Mouse (Mus musculus): Measurements from ENCODE around the gene Eif3j1. TPM values are rescaled to one million over a fixed set of nuclear protein-coding genes. Genes with fewer than 3 reads are reported as not detected.
"Not testable (repeated sequence)": the region's sequence is repeated elsewhere in the genome, so short reads cannot be mapped to it uniquely, and the experiment has no call there.

Eif3j1 gene
- polyA plus RNA-seq (2015; fragmentation: Nextera tagmentation; extraction: Ambion mirVana) = 9.6 and 10.6 TPM in 2 replicates

DNA sequence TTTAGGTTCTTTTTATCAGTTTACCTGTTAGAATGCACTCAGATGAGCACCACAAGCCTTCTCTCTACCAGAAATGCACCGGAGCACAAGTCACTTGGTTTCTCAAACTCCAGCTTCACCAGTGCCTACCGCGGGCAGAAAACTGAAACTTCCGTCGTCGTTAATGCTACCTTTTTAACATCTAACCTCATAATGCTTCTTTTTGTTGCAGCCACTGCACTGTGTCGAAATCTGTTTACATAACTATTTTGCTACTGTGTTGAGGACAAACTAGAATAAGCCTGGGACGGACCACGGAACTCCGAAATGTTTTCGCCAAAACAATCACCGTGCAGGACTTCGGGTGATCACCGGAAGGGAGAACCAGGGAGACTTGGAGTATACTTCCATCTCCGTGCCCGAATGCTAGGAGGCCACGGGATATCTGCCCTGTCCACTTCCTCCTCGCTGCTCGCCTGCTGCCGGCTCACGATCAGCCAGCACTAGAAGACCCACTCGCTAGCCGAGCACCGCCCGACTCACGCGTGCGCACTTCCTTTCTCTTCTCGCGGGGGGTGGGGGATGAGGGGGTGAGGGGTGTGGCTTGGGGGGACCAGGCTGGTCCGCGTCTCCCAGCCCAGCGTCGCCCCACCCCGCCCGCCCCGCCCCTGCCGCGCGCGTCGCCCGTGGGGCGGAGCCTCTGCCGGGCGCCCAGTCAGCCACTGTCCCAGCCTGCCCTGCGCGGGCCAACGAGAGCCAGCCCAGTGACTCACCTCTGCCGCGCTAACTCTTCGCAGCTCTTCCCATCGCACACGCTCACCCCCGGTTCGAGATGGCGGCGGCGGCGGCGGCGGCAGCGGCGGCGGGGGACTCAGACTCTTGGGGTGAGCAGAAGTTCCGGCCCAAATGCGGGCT lies at the start of gene Eif3j1:
Gene Eif3j1, plus strand, starts transcription at position 685 of the 894 bp plus-strand sequence.
- peak within 1 kb of the TSS; percentile 61 for H3K4me2 ChIP-seq (replicated peaks)
- H3K27ac ChIP-seq = peak within 1 kb of the TSS; percentile 87
- ATAC-seq = peak; percentile 99
- H3K4me3 ChIP-seq (replicated peaks) = peak within 1 kb of the TSS; percentile 60
- H3K9ac ChIP-seq = peak within 1 kb of the TSS; percentile 68
- H3K9me3 ChIP-seq = no peaks in the 10 kb centered on the region
- H3K36me3 ChIP-seq = no peaks in the 10 kb centered on the region
- WGBS = under 1% methylated on average over 59 of the region's 67 CpGs
- H3K27me3 ChIP-seq (replicated peaks) = no peaks in the 10 kb centered on the region
- H3K4me1 ChIP-seq (replicated peaks) = no peaks in the 10 kb centered on the region

DNA sequence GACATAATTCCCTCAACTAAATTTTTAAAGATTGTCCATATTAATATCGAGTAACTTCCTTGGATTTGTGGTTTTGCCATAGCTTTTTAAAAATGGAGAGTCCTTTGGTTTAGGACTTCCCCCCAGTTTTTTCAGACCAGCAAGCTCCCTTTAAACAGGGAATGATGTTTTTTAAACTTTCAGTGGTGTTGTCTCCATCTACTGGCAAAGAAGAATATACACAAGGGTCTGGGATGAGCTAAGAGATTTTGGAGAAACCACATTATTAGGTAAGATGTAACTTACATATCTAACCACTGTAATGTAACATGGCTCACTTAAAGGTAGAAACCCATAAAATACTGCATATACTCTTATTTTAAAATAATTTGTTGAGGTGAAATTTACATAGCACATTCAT lies 32.6 kb upstream of the Eif3j1 start:
- H3K27ac ChIP-seq = no peak overlapping the region
- no peaks in the 10 kb centered on the region for H3K36me3 ChIP-seq
- H3K9ac ChIP-seq = no peak overlapping the region
- no peak overlapping the region for H3K4me2 ChIP-seq (replicated peaks)
- H3K9me3 ChIP-seq = no peaks in the 10 kb centered on the region
- 93% methylated on average over 1 of the region's 1 CpGs for WGBS
- H3K4me1 ChIP-seq (replicated peaks) = no peaks in the 10 kb centered on the region
- H3K27me3 ChIP-seq (replicated peaks) = no peaks in the 10 kb centered on the region
- no peak for ATAC-seq
- H3K4me3 ChIP-seq (replicated peaks) = no peak overlapping the region

DNA sequence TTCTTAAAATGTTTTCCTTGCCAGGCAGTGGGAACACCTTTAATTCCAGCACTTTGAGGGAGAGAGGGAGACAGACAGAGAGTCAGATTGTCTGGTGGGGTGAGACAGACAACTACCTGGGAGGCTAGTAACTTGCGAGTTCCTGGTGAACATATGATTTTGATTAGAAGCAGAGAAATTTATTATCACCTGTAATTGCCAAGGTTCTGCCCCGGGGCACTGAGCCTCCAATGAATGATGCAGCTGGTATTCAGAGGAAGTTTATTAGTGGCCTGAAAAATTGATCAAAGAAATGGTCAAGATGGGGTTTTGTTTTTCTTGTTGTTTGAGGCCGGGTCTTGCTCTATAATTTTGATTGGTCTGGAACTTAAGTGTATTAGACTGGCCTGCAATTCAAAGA lies 19.5 kb upstream of the Eif3j1 start:
- ATAC-seq = no peak
- peaks cover 4% of the 10 kb centered on the region; the same call in 1 of the 2 replicates for H3K36me3 ChIP-seq
- no peaks in the 10 kb centered on the region for H3K4me1 ChIP-seq (replicated peaks)
- no peak overlapping the region for H3K4me3 ChIP-seq (replicated peaks)
- H3K27me3 ChIP-seq (replicated peaks) = no peaks in the 10 kb centered on the region
- 94% methylated on average over 3 of the region's 3 CpGs for WGBS
- no peak overlapping the region for H3K27ac ChIP-seq
- no peak overlapping the region for H3K4me2 ChIP-seq (replicated peaks)
- no peak overlapping the region for H3K9ac ChIP-seq
- H3K9me3 ChIP-seq = no peaks in the 10 kb centered on the region

DNA sequence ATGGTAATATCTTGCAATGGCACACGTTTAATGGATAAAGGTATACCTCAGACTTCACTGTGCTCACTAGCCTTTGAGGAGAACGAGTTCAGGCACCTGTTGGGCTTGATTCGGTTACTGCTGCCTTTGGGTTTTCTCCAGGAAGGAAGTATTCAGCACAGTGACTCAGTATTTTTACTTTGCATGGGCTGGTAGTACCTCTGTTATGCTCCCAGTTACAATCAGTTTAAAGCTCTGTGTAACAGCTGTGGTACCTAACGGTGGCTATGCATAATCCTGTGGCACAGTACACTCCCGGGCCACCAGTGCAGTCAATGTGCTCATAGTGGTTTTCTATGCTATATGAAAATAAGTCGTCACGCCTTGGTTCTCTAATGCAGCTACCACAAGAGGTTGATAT lies 16.9 kb upstream of the Eif3j1 start:
- H3K4me2 ChIP-seq (replicated peaks) = no peak overlapping the region
- H3K36me3 ChIP-seq = peaks cover 4% of the 10 kb centered on the region; the same call in 1 of the 2 replicates
- no peak for ATAC-seq
- H3K9ac ChIP-seq = no peak overlapping the region
- no peaks in the 10 kb centered on the region for H3K27me3 ChIP-seq (replicated peaks)
- no peaks in the 10 kb centered on the region for H3K9me3 ChIP-seq
- no peaks in the 10 kb centered on the region for H3K4me1 ChIP-seq (replicated peaks)
- WGBS = 92% methylated on average over 7 of the region's 7 CpGs
- H3K27ac ChIP-seq = no peak overlapping the region
- no peak overlapping the region for H3K4me3 ChIP-seq (replicated peaks)

DNA sequence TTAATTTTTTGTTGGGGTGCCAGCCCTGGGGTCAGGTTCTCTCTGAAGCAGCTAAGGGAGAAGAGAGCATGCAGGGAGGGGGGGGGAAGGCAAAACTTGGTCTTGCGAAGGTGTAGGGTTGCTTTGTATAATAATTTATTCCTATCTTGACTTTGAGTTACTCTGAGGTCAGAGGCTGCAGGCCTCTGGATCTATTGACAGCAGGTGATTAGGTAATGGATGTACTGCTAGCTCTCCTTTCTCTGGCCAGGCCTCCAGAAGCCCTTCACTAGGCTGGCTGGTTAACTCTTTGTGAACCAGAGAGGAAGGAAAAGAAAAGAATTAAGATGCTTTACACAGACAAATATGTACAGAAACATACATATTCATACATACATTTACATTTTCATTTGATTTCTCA lies 9.6 kb upstream of the Eif3j1 start:
- H3K4me2 ChIP-seq (replicated peaks) = no peak overlapping the region
- no peaks in the 10 kb centered on the region for H3K27me3 ChIP-seq (replicated peaks)
- 35% methylated on average over 1 of the region's 1 CpGs for WGBS
- H3K9ac ChIP-seq = no peak overlapping the region
- H3K36me3 ChIP-seq = no peaks in the 10 kb centered on the region
- no peaks in the 10 kb centered on the region for H3K9me3 ChIP-seq
- no peak overlapping the region for H3K27ac ChIP-seq
- no peak for ATAC-seq
- H3K4me1 ChIP-seq (replicated peaks) = no peaks in the 10 kb centered on the region
- no peak overlapping the region for H3K4me3 ChIP-seq (replicated peaks)

DNA sequence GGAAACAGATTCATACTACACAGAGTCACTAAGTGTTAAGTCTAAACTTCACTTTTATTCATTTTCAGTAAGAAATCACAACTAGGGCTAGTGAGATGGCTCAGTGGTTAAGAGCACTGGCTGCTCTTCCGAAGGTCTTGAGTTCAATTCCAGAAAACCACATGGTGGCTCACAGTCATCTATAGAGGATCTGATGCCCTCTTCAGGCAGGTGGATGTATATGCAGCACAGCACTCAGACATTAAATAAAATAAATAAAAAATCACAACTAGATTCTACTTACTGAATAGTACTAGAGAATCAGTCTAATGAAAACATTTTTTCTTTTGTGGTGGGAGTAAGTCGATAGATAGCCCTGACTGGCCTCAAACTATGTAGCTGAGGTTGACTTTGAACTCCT lies 6.1 kb upstream of the Eif3j1 start:
- H3K4me1 ChIP-seq (replicated peaks) = no peaks in the 10 kb centered on the region
- no peaks in the 10 kb centered on the region for H3K9me3 ChIP-seq
- 80% methylated on average over 2 of the region's 2 CpGs for WGBS
- no peaks in the 10 kb centered on the region for H3K36me3 ChIP-seq
- H3K4me3 ChIP-seq (replicated peaks) = no peak overlapping the region
- no peaks in the 10 kb centered on the region for H3K27me3 ChIP-seq (replicated peaks)
- no peak for ATAC-seq
- H3K4me2 ChIP-seq (replicated peaks) = no peak overlapping the region
- H3K9ac ChIP-seq = no peak overlapping the region
- H3K27ac ChIP-seq = no peak overlapping the region

DNA sequence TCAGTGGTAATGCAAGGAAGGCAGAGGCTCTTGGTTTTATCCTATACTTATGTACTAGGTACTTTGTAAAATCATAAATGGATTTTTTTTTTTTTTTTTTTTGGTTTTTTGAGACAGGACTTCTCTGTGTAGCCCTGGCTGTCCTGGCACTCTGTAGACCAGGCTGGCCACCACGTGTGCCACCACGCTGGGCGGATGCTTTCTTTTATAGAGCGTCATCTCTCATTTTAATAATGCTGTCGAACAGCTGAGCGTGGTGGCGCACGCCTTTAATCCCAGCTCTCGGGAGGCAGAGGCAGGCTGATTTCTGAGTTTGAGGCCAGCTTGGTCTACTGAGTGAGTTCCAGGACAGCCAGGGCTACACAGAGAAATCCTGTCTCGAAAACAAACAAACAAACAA lies 1.3 kb upstream of the Eif3j1 start:
- H3K4me2 ChIP-seq (replicated peaks); ATAC-seq; H3K4me3 ChIP-seq (replicated peaks); H3K27ac ChIP-seq; H3K36me3 ChIP-seq; H3K27me3 ChIP-seq (replicated peaks); H3K9me3 ChIP-seq; H3K4me1 ChIP-seq (replicated peaks); H3K9ac ChIP-seq: not testable (repeated sequence)
- WGBS = 92% methylated on average over 10 of the region's 10 CpGs

DNA sequence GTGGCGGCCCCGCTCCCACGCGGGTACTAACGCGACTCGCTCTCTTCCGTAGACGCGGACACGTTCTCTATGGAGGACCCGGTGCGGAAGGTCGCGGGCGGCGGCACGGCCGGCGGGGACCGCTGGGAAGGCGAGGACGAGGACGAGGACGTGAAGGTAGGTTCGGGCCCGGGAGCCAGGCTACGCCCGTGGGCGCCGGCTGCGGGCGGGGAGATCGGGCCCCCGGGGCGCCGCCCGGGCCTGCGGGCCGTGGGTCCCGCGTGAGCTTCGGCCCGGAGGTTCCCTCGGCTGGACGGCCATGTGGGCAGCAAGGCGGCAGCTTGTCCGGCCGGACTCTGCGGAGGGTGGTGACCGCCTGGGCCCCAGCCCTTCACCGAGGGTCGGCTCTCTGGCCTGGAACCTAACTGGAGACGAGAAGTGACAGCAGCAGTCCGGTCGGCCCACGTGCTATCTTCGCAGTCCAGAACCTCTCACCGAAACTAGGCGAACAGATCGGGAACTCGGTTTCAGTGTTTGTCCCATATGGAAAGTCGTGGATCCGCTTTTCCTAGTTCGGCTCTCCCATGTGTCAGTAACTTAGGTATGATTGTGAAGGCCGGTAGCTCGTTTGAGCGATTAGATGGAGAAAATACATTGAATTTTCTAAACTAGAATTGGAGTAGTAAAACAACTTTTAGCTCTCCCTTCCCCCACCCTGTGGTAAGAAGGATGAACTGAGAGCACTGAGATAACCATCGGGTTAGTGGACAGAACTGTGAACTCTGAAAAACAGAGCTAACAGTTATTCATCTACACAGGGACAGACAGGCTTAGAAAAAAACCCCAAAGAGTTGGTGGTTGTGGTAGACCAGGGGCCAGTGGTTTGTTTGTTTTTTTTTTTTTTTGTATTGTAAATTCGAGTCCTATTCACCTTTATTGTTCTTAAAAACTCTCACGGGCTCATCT lies 682 bp downstream of the Eif3j1 start:
- under 1% methylated on average over 61 of the region's 71 CpGs for WGBS
- H3K4me2 ChIP-seq (replicated peaks) = peak overlapping the region; percentile 47
- H3K36me3 ChIP-seq = no peaks in the 10 kb centered on the region
- H3K9me3 ChIP-seq = no peaks in the 10 kb centered on the region
- peak overlapping the region; percentile 60 for H3K4me3 ChIP-seq (replicated peaks)
- peak; percentile 66 for ATAC-seq
- H3K27ac ChIP-seq = peak overlapping the region; percentile 87
- H3K9ac ChIP-seq = peak overlapping the region; percentile 68
- no peaks in the 10 kb centered on the region for H3K4me1 ChIP-seq (replicated peaks)
- H3K27me3 ChIP-seq (replicated peaks) = no peaks in the 10 kb centered on the region

DNA sequence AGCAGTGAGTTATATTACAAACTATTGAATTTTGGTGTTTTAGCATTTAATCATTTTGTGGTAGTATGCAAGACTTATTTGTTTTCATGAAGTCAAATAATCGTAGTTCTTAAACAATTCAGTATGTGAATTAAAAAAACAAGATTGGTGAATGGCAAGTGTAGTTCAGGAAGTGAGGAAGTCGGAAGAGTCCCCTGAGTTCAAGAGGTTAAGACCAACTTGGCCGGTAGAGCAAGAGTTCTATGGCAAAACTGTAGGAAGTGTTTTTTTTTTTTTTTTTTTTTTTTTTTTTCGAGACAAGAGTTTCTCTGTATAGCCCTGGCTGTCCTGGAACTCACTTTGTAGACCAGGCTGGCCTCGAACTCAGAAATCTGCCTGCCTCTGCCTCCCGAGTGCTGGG lies 3.6 kb downstream of the Eif3j1 start:
- Histone ChIP-seq H3K4me3 (replicated peaks) (no peak overlapping the region), H3K4me1 (replicated peaks) (no peaks in the 10 kb centered on the region), H3K9ac (no peak overlapping the region), H3K27me3 (replicated peaks) (no peaks in the 10 kb centered on the region), H3K9me3 (no peaks in the 10 kb centered on the region), H3K36me3 (no peaks in the 10 kb centered on the region), H3K4me2 (replicated peaks) (no peak overlapping the region), H3K27ac (no peak overlapping the region)
- WGBS = 81% methylated on average over 5 of the region's 6 CpGs
- ATAC-seq = no peak

DNA sequence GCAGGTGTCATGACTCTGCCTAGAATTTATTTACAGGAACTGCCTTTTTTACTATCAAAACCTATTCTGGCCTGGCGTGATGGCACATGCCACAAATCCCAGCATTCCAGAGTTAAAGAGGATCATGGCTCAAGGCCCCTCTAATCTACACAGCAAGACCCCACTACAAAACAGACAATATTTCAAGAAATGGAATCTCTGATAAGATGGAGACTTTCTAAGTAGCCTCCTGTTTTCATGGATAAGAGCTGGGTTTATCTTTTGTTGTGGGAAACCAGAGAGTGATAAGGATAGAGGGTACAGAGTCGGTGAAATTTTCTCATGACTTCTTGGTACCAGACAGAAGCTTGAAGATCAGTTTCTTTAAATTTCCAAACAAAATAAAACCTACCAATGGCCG lies 7.7 kb downstream of the Eif3j1 start:
- WGBS = 90% methylated on average over 3 of the region's 3 CpGs
- no peak overlapping the region for H3K4me2 ChIP-seq (replicated peaks)
- no peak overlapping the region for H3K4me3 ChIP-seq (replicated peaks)
- no peaks in the 10 kb centered on the region for H3K4me1 ChIP-seq (replicated peaks)
- H3K27ac ChIP-seq = no peak overlapping the region
- no peaks in the 10 kb centered on the region for H3K27me3 ChIP-seq (replicated peaks)
- H3K9me3 ChIP-seq = no peaks in the 10 kb centered on the region
- ATAC-seq = no peak
- no peak overlapping the region for H3K9ac ChIP-seq
- H3K36me3 ChIP-seq = no peaks in the 10 kb centered on the region

DNA sequence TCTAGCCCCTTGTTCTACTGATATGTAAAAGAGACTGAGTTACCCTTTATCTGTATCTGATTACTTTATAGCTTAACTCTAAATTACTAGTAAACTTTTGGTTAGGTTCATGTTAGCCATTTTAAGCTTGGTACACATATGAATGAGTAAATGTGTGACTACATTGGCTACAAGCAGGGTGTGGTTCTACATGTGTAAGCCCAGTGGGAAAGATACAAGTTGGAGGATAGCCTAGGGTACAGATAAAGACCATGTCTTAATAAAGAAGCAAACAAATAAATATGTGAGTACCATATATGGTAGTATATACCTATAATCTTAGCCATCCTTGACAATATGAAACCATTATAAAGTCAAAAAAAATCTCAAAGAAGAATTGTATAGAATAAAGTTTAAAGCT lies 15.6 kb downstream of the Eif3j1 start:
- Histone ChIP-seq H3K9me3 (no peaks in the 10 kb centered on the region), H3K4me2 (replicated peaks) (no peak overlapping the region), H3K36me3 (peaks cover 7% of the 10 kb centered on the region), H3K9ac (no peak overlapping the region), H3K4me1 (replicated peaks) (no peaks in the 10 kb centered on the region), H3K27ac (no peak overlapping the region), H3K27me3 (replicated peaks) (no peaks in the 10 kb centered on the region), H3K4me3 (replicated peaks) (no peak overlapping the region)
- no peak for ATAC-seq

DNA sequence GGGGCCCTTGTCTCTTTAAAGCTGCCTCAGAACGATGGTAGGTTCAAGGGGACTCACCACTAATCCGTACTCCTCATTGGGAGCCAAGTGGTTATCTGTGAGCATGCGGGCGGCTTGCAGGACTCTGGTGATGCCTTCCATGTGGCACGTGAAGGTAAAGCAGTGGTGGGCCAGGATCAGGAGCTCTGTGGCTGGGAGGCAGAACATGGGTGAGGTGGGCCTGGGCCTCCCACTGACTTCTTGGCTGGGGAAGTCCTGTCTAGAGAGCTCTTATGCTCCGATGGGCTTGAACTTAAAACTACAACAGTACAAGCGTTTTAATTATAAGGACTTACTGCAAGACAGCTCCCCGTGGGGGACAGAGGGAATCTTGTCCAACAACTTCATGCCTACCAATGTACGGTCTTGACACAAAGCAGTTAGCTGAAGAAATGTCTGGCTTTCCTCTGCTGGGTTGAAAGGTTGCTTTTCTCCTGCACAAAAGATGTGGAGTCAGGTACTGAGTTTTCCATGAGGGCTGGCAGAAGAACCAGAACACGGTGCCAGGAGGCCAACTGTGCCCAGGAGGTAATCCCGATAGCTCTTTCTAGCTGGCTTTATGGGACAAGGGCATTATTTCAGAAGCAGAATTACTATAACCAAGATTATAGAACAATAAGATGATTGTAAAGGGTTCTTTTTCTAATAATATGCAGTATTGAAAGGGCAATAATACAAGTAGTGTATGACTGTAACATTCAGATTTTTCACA lies 31.2 kb downstream of the Eif3j1 start:
- Histone ChIP-seq H3K27ac (no peak overlapping the region), H3K4me2 (replicated peaks) (no peak overlapping the region), H3K4me1 (replicated peaks) (no peaks in the 10 kb centered on the region), H3K27me3 (replicated peaks) (no peaks in the 10 kb centered on the region), H3K36me3 (peaks cover 9% of the 10 kb centered on the region), H3K9ac (no peak overlapping the region), H3K4me3 (replicated peaks) (no peak overlapping the region), H3K9me3 (no peaks in the 10 kb centered on the region)
- no peak for ATAC-seq
- 89% methylated on average over 11 of the region's 11 CpGs for WGBS

Measured in intestine, embryonic 15.5 days (tissue).